In genomic region chr12:105398172-105398571, GRCm38 (mm10) we compare ENCODE assay signal across 11 mouse cellular contexts. TPM values are rescaled to one million over a fixed set of nuclear protein-coding genes. Genes with fewer than 3 reads are reported as not detected.
DNase-seq lines count a peak whose midpoint lies in the region.
"Had no signal": no experiment of that assay in that cellular context is flagged by ENCODE, and none has a peak within 500 bp of the region (broad histone marks: within the 10 kb centered on the region; RNA-seq: fewer than 3 reads in every experiment).

No protein-coding gene starts in this region.

- peak; percentile 19 for DNase-seq in embryo, embryonic 11 days
- no peak for DNase-seq in embryo, embryonic 10 days (ENCODE audit: low spot score)
- DNase-seq in right cerebral cortex, adult 2 months (ENCODE audit: low spot score in 2 of 2) = peak; percentile 5 to 19
- no peak for DNase-seq in right cerebral cortex, adult 18-20 months
- peak; percentile 32 for DNase-seq in mesoderm, embryonic 11.5 days (ENCODE audit: low read depth, low spot score)
- no peak for DNase-seq in thymus, adult 18-20 months
- DNase-seq in thymus, postnatal 25 days = no peak
- DNase-seq in gastrocnemius, postnatal 4 days (ENCODE audit: low spot score in 2 of 2) = no peak
- DNase-seq: adrenal gland, postnatal 36 days; cerebellum, adult 9-11 months; thymus, postnatal 36 days had no signal

RNA-seq across cellular contexts. Expression of gene D430019H16Rik, which starts 55.5 kb away (rescaled TPM):
- 1 to 10 TPM; 6.4 to 6.7 TPM for total RNA-seq in gastrocnemius, postnatal 4 days (2021)

Comparison
In these comparisons a context has a peak if more than half of its experiments do, and no peak if none do; other contexts are left out.
1. DNase-seq: peak in embryo, embryonic 11 days (single experiment), right cerebral cortex, adult 2 months (2 of 2) and mesoderm, embryonic 11.5 days (single experiment); none in embryo, embryonic 10 days (single experiment), right cerebral cortex, adult 18-20 months (single experiment), thymus, adult 18-20 months (0 of 2), thymus, postnatal 25 days (single experiment) and gastrocnemius, postnatal 4 days (0 of 2).